Mouse (Mus musculus) olfactory bulb, adult 2 months (tissue): ENCODE measurements at regions not wholly inside any gene's neighbourhood (a gene's known extent, or its start where the extent isn't known, plus 50 kb on each side); places are given as distances from the start of the nearest gene placed in this dataset.

Source experiments
- CTCF ChIP-seq: fragments of 200-500 bp; IDR thresholded peaks from 2 replicates; pipeline ENCODE4 v1.5.1; 2012; ENCODE audit warnings: low read depth, mild to moderate bottlenecking, low read length, moderate library complexity; ENCODE audit not compliant: insufficient read depth
- POLR2A ChIP-seq: fragments of 200-500 bp; IDR thresholded peaks from 2 replicates; pipeline ENCODE4 v1.6.1; 2012; ENCODE audit warnings: mild to moderate bottlenecking, low read depth, low read length, moderate library complexity; ENCODE audit not compliant: insufficient read depth

- TF ChIP-seq CTCF: no peak
- TF ChIP-seq POLR2A: no peak
These were observed 226.1 kb downstream of the Qk start for GRCm38 (mm10) chr17:10093437-10094107.
